Mouse (Mus musculus): Measurements from ENCODE around the gene Bmp7. TPM values are rescaled to one million over a fixed set of nuclear protein-coding genes. Genes with fewer than 3 reads are reported as not detected.
A peak's percentile ranks its signal among the peaks of the same experiment; 100 is the strongest.

The Bmp7 gene
- polyA plus RNA-seq, 1 experiment from 2014 or later, result 35.8 TPM

- ATAC-seq (replicated peaks; ENCODE audit: low FRiP score, low read depth), result no peak
- WGBS, result 90% methylated on average over 5 of the region's 5 CpGs
- DNase-seq (ENCODE audit: low spot score), result no peak
- no peaks in the 10 kb centered on the region for H3K9me3 ChIP-seq (replicated peaks; ENCODE audit: low read length)
- TF ChIP-seq CTCF (IDR thresholded peaks at IDR 0.05; ENCODE audit: low read depth), result no peak
- H3K27me3 ChIP-seq (ENCODE audit: insufficient read depth, low read length), result no peaks in the 10 kb centered on the region
- H3K9ac ChIP-seq (ENCODE audit: low read depth, low read length), result no peak overlapping the region
- H3K27ac ChIP-seq, result no peak overlapping the region
- H3K4me3 ChIP-seq (replicated peaks; ENCODE audit: low read depth, low read length), result no peak overlapping the region
- H3K4me2 ChIP-seq (ENCODE audit: low read length), result no peak overlapping the region
- H3K4me1 ChIP-seq (replicated peaks; ENCODE audit: insufficient read depth, low read length), result no peaks in the 10 kb centered on the region
- H3K36me3 ChIP-seq (ENCODE audit: insufficient read depth, low read length), result no peaks in the 10 kb centered on the region
Measured at GRCm38 (mm10) chr2:172905057-172905456, 35.1 kb downstream of the Bmp7 start.

GRCm38 (mm10) chr2:172904614-172905013 is 35.5 kb downstream of the Bmp7 start:
- Histone ChIP-seq H3K36me3 (ENCODE audit: insufficient read depth, low read length) (no peaks in the 10 kb centered on the region), H3K9ac (ENCODE audit: low read depth, low read length) (no peak overlapping the region), H3K27ac (no peak overlapping the region), H3K4me2 (ENCODE audit: low read length) (no peak overlapping the region), H3K27me3 (ENCODE audit: insufficient read depth, low read length) (no peaks in the 10 kb centered on the region), H3K9me3 (replicated peaks; ENCODE audit: low read length) (no peaks in the 10 kb centered on the region), H3K4me1 (replicated peaks; ENCODE audit: insufficient read depth, low read length) (no peaks in the 10 kb centered on the region), H3K4me3 (replicated peaks; ENCODE audit: low read depth, low read length) (no peak overlapping the region)
- DNase-seq (ENCODE audit: low spot score) (no peak), ATAC-seq (replicated peaks; ENCODE audit: low FRiP score, low read depth) (no peak)
- 88% methylated on average over 6 of the region's 6 CpGs for WGBS
- no peak for TF ChIP-seq CTCF (IDR thresholded peaks at IDR 0.05; ENCODE audit: low read depth)

- Histone ChIP-seq H3K27ac (0 out of 2 replicates have a peak overlapping the region, but pooled peaks have one; percentile 6), H3K27me3 (ENCODE audit: insufficient read depth, low read length) (no peaks in the 10 kb centered on the region), H3K9ac (ENCODE audit: low read depth, low read length) (no peak overlapping the region), H3K36me3 (ENCODE audit: insufficient read depth, low read length) (no peaks in the 10 kb centered on the region), H3K4me2 (ENCODE audit: low read length) (no peak overlapping the region), H3K4me3 (replicated peaks; ENCODE audit: low read depth, low read length) (no peak overlapping the region), H3K9me3 (replicated peaks; ENCODE audit: low read length) (no peaks in the 10 kb centered on the region), H3K4me1 (replicated peaks; ENCODE audit: insufficient read depth, low read length) (no peaks in the 10 kb centered on the region)
- ATAC-seq (replicated peaks; ENCODE audit: low FRiP score, low read depth), result no peak
- 70% methylated on average over 8 of the region's 8 CpGs for WGBS
- DNase-seq (ENCODE audit: low spot score), result no peak
- no peak for TF ChIP-seq CTCF (IDR thresholded peaks at IDR 0.05; ENCODE audit: low read depth)
Measured at GRCm38 (mm10) chr2:172903523-172903922, 36.6 kb downstream of the Bmp7 start.

GRCm38 (mm10) chr2:172900954-172901701 is 39.0 kb downstream of the Bmp7 start:
- peak; percentile 62 for DNase-seq (ENCODE audit: low spot score)
- Histone ChIP-seq H3K27ac (peak overlapping the region; percentile 74), H3K27me3 (ENCODE audit: insufficient read depth, low read length) (no peaks in the 10 kb centered on the region), H3K9ac (ENCODE audit: low read depth, low read length) (no peak overlapping the region), H3K4me1 (replicated peaks; ENCODE audit: insufficient read depth, low read length) (no peaks in the 10 kb centered on the region), H3K9me3 (replicated peaks; ENCODE audit: low read length) (no peaks in the 10 kb centered on the region), H3K4me3 (replicated peaks; ENCODE audit: low read depth, low read length) (no peak overlapping the region), H3K36me3 (ENCODE audit: insufficient read depth, low read length) (no peaks in the 10 kb centered on the region), H3K4me2 (ENCODE audit: low read length) (no peak overlapping the region)
- whole genome bisulfite sequencing, result 36% methylated on average over 10 of the region's 10 CpGs
- ATAC-seq (replicated peaks; ENCODE audit: low FRiP score, low read depth), result peak; percentile 89
- peak; percentile 24; the same call in 1 of the 2 replicates for TF ChIP-seq CTCF (IDR thresholded peaks at IDR 0.05; ENCODE audit: low read depth)

GRCm38 (mm10) chr2:172889756-172890443 is 50.2 kb downstream of the Bmp7 start:
- peak; percentile 59 for DNase-seq (ENCODE audit: low spot score)
- no peak overlapping the region; the same call in 1 of the 2 replicates for H3K4me2 ChIP-seq (ENCODE audit: low read length)
- H3K9me3 ChIP-seq (replicated peaks; ENCODE audit: low read length), result no peaks in the 10 kb centered on the region
- H3K27me3 ChIP-seq (ENCODE audit: insufficient read depth, low read length), result no peaks in the 10 kb centered on the region
- H3K27ac ChIP-seq, result peak overlapping the region; percentile 70
- TF ChIP-seq CTCF (IDR thresholded peaks at IDR 0.05; ENCODE audit: low read depth), result no peak
- no peak overlapping the region for H3K4me3 ChIP-seq (replicated peaks; ENCODE audit: low read depth, low read length)
- 38% methylated on average over 15 of the region's 15 CpGs for WGBS
- peaks cover 28% of the 10 kb centered on the region for H3K4me1 ChIP-seq (replicated peaks; ENCODE audit: insufficient read depth, low read length)
- peaks cover 5% of the 10 kb centered on the region; the same call in 1 of the 2 replicates for H3K36me3 ChIP-seq (ENCODE audit: insufficient read depth, low read length)
- ATAC-seq (replicated peaks; ENCODE audit: low FRiP score, low read depth), result peak; percentile 67; the same call in 1 of the 2 replicates
- H3K9ac ChIP-seq (ENCODE audit: low read depth, low read length), result no peak overlapping the region

- no peak for TF ChIP-seq CTCF (IDR thresholded peaks at IDR 0.05; ENCODE audit: low read depth)
- Histone ChIP-seq H3K27ac (peak overlapping the region; percentile 70), H3K4me2 (ENCODE audit: low read length) (peak overlapping the region; percentile 25; the same call in 1 of the 2 replicates), H3K9ac (ENCODE audit: low read depth, low read length) (no peak overlapping the region), H3K4me3 (replicated peaks; ENCODE audit: low read depth, low read length) (no peak overlapping the region), H3K4me1 (replicated peaks; ENCODE audit: insufficient read depth, low read length) (peaks cover 28% of the 10 kb centered on the region), H3K27me3 (ENCODE audit: insufficient read depth, low read length) (no peaks in the 10 kb centered on the region), H3K9me3 (replicated peaks; ENCODE audit: low read length) (no peaks in the 10 kb centered on the region), H3K36me3 (ENCODE audit: insufficient read depth, low read length) (peaks cover 5% of the 10 kb centered on the region; the same call in 1 of the 2 replicates)
- peak; percentile 56 for ATAC-seq (replicated peaks; ENCODE audit: low FRiP score, low read depth)
- WGBS, result 39% methylated on average over 12 of the region's 12 CpGs
- peak; percentile 67 for DNase-seq (ENCODE audit: low spot score)
Measured at GRCm38 (mm10) chr2:172889222-172889621, 50.9 kb downstream of the Bmp7 start.
